Mouse (Mus musculus) forebrain, embryonic 12.5 days (tissue): Measurements from ENCODE around the gene Nle1. TPM values are rescaled to one million over a fixed set of nuclear protein-coding genes. Genes with fewer than 3 reads are reported as not detected.

Experiments
- ATAC-seq: fragments of 200-750 bp; cut with Nextera tagmentation; 2 replicates; pipeline ENCODE4 v1.8.0; 2017; ENCODE audit warnings: moderate TSS enrichment; ENCODE audit not compliant: low FRiP score
- H3K27ac ChIP-seq: fragments of 300-500 bp; sonication (generic); 2 replicates; pipeline ENCODE4 v1.5.1; 2016; ENCODE audit warnings: mild to moderate bottlenecking
- H3K27me3 ChIP-seq: fragments of 300-500 bp; sonication (generic); 2 replicates; pipeline ENCODE4 v1.6.1; 2016; ENCODE audit warnings: mild to moderate bottlenecking
- H3K36me3 ChIP-seq: fragments of 300-500 bp; sonication (generic); replicated peaks from 2 replicates; pipeline ENCODE4 v1.6.1; 2016; ENCODE audit warnings: mild to moderate bottlenecking
- H3K4me1 ChIP-seq: fragments of 300-500 bp; sonication (generic); 2 replicates; pipeline ENCODE4 v1.6.1; 2016
- H3K4me2 ChIP-seq: fragments of 300-500 bp; sonication (generic); 2 replicates; pipeline ENCODE4 v1.6.1; 2016; ENCODE audit warnings: mild to moderate bottlenecking, moderate library complexity
- H3K4me3 ChIP-seq: fragments of 300-500 bp; sonication (generic); replicated peaks from 2 replicates; pipeline ENCODE4 v1.5.1; 2016; ENCODE audit warnings: mild to moderate bottlenecking
- H3K9ac ChIP-seq: fragments of 300-500 bp; sonication (generic); 2 replicates; pipeline ENCODE4 v1.6.1; 2016; ENCODE audit warnings: mild to moderate bottlenecking
- H3K9me3 ChIP-seq: fragments of 300-500 bp; sonication (generic); 2 replicates; pipeline ENCODE4 v1.6.1; 2016
- WGBS: fragments of 180-500 bp; shearing (Covaris S2); methylation state at CpG from one replicate; pipeline ENCODE4 v1.1.7; 2016; 5-methylcytosine and 5-hydroxymethylcytosine counted together
- polyA plus RNA-seq: library from polyadenylated mRNA; unstranded; fragments of >200 nt; fragmentation: Nextera tagmentation; extraction: Ambion mirVana; gene quantifications from 2 replicates; pipeline ENCODE4 v1.2.1, GENCODE M21; 2016

Gene Nle1
- polyA plus RNA-seq, 1 experiment from 2014 or later: 32.3 TPM

DNA sequence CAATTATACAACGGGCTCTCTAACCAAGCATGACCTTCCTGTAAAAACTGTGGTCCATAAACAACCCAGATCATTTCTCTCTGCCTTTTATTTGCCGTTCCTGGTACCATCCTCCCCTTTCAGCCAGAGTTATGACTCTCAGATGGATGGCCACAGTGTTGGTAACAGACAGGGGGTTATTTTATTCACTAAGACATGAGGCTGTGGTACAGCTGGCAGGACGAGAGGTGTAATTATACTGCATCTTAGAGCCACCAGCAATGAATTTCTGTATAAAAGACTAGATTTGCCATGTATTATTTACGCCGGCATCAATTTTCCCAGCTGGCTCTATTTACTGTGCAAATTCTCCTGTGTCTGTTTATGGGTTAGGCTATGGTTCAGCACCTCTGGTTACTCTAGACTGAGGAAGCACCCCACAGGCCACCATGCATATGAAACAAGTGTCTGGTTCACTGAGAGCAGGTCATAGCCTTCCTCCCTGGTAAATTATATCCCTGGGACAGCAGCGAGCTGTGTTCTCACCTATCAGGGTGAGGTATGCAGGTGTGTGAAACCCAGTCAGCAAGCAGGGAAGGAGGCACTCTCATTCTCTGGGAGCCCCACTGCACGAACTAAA, 30.4 kb downstream of the Nle1 start:
- Histone ChIP-seq H3K9me3 (no peaks in the 10 kb centered on the region), H3K36me3 (peaks cover 17% of the 10 kb centered on the region), H3K4me3 (no peak overlapping the region), H3K4me1 (no peaks in the 10 kb centered on the region), H3K27me3 (no peaks in the 10 kb centered on the region), H3K4me2 (no peak overlapping the region), H3K9ac (no peak overlapping the region), H3K27ac (no peak overlapping the region)
- ATAC-seq: no peak
- 85% methylated on average over 7 of the region's 7 CpGs for WGBS

DNA sequence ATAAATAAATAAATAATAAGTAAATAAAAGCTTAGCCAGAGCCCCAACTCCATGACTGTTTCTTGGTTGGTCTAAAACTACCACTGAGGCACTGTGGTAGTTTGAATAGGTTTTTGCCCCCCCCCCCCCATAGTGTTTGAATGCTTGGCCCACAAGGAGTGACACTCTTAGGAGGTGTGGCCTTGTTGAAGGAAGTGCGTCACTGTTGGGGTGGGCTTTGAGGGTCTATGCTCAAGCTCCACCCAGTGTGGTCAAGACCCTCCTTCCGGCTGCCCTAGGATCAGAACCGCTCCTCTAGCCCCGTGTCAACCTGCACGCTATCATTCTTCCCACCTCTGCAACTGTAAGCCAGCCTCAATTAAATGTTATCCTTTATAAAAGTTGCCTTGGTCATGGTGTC, 32.6 kb downstream of the Nle1 start:
- Histone ChIP-seq H3K4me2 (no peak overlapping the region), H3K9ac (no peak overlapping the region), H3K27me3 (no peaks in the 10 kb centered on the region), H3K9me3 (no peaks in the 10 kb centered on the region), H3K4me1 (peaks cover 3% of the 10 kb centered on the region; the same call in 1 of the 2 replicates), H3K4me3 (no peak overlapping the region), H3K36me3 (peaks cover 10% of the 10 kb centered on the region; the same call in 1 of the 2 replicates), H3K27ac (no peak overlapping the region)
- WGBS: 95% methylated on average over 5 of the region's 5 CpGs
- no peak for ATAC-seq

DNA sequence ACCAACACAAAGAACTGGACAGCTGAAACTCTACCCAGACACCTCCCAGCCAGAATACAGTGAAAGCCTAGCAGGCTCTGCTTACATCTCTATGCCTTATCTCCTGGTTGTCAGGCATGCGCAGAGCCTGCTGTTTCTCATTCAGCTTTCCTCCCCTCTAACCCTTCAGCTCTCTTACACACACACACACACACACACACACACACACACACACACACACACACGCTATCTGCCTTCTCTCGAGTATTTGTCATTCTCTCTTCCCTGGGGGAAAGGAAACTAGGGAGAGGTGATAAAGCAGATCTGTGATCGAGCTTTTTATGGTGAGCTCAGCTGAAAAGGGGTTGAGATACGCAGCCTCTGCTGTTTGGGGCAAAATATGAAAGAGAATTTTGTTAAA, 33.3 kb downstream of the Nle1 start:
- peaks cover 6% of the 10 kb centered on the region; the same call in 1 of the 2 replicates for H3K4me1 ChIP-seq
- H3K36me3 ChIP-seq: peaks cover 8% of the 10 kb centered on the region; the same call in 1 of the 2 replicates
- H3K9me3 ChIP-seq: no peaks in the 10 kb centered on the region
- 88% methylated on average over 5 of the region's 5 CpGs for WGBS
- H3K9ac ChIP-seq: no peak overlapping the region
- no peaks in the 10 kb centered on the region for H3K27me3 ChIP-seq
- H3K27ac ChIP-seq: no peak overlapping the region
- H3K4me3 ChIP-seq: no peak overlapping the region
- no peak overlapping the region for H3K4me2 ChIP-seq
- no peak for ATAC-seq

- ATAC-seq: peak; percentile 95
- under 1% methylated on average over 36 of the region's 43 CpGs for WGBS
- H3K4me3 ChIP-seq: peak within 1 kb of the TSS; percentile 87
- 0 out of 2 replicates have a peak within 1 kb of the TSS, but pooled peaks have one; percentile 46 for H3K27ac ChIP-seq
- H3K36me3 ChIP-seq: no peaks in the 10 kb centered on the region
- peak within 1 kb of the TSS; percentile 80 for H3K4me2 ChIP-seq
- H3K4me1 ChIP-seq: peaks cover 13% of the 10 kb centered on the region; the same call in 1 of the 2 replicates
- H3K9me3 ChIP-seq: no peaks in the 10 kb centered on the region
- peak within 1 kb of the TSS; percentile 80 for H3K9ac ChIP-seq
- H3K27me3 ChIP-seq: no peaks in the 10 kb centered on the region
Observed at GRCm38 (mm10) chr11:82871031-82871446, 37.2 kb downstream of the Nle1 start, which contains the start of gene Rffl. TSS of gene Rffl (minus strand) at chr11:82871210.

DNA sequence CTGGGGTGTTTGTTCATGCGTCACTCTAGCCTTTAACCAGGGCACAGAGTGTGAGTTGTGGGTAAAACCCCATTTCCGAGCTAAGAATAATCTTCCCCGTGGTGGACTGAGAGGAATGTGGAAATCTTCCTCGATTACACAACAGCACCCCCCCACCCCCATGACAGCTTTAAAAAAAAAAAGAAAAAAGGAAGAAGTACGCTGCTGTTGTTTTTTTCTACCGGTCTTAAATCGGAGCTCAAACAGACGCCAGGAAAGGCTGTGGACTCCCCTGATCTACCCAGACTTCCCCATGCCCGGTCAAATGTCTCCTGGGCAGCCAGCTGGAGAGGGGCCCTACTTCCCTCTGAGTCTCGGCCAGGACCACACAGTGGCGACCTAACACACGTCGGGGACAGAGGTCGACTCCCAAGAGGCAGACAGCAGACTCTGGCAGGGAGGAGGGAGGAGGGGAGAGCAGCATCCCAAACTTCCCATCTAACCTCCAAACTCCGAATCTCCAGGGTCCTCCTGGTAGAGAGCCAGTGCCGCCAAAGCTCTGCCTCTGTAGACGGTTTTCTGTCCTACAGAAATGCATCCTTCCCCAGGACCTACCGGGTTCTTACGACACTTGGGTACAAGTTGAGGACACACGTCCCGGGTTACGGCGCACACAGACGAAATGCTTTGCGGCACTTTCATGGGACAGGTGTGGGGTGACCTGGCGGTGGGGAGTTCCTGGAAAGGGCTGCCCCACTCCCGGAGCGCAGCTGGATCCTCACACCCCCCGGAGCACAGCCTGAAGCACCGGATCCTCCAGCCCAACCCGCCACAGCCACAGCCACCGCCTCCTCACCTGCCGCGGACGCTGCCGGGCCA, 37.8 kb downstream of the Nle1 start:
- Histone ChIP-seq H3K4me2 (peak overlapping the region; percentile 80), H3K27ac (0 out of 2 replicates have a peak overlapping the region, but pooled peaks have one; percentile 46), H3K27me3 (no peaks in the 10 kb centered on the region), H3K9me3 (no peaks in the 10 kb centered on the region), H3K36me3 (no peaks in the 10 kb centered on the region), H3K4me1 (peaks cover 13% of the 10 kb centered on the region; the same call in 1 of the 2 replicates), H3K9ac (peak overlapping the region; percentile 80), H3K4me3 (peak overlapping the region; percentile 87)
- peak; percentile 30; the same call in 1 of the 2 replicates for ATAC-seq
- 6% methylated on average over 35 of the region's 36 CpGs for WGBS

GRCm38 (mm10) chr11:82869506-82870172, 38.6 kb downstream of the Nle1 start:
- ATAC-seq: no peak
- H3K9ac ChIP-seq: no peak overlapping the region

DNA sequence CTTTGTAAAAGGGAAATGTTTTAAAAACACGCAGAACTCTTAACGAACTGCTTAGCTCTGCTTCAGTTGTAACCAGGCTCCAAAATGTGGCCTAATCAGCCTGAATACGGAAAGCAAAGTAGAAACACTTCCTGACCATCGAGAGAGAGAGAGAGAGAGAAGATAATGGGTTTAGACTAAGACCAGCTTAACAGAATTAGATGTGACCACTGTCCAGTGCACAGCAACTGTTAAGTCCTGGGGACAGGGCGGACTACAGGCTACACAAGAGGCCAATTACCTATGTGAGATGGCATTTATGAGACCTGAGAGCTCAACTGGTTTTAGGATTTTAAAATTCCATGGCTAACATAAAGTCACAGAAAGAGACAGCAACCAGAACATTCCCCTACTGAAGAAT, 40.3 kb downstream of the Nle1 start:
- no peak overlapping the region for H3K4me3 ChIP-seq
- H3K4me1 ChIP-seq: peaks cover 23% of the 10 kb centered on the region
- no peaks in the 10 kb centered on the region for H3K36me3 ChIP-seq
- H3K4me2 ChIP-seq: no peak overlapping the region
- no peaks in the 10 kb centered on the region for H3K27me3 ChIP-seq
- H3K9me3 ChIP-seq: no peaks in the 10 kb centered on the region
- no peak for ATAC-seq
- no peak overlapping the region for H3K27ac ChIP-seq
- H3K9ac ChIP-seq: no peak overlapping the region
- 62% methylated on average over 5 of the region's 5 CpGs for WGBS

More at GRCm38 (mm10) chr11:82869506-82870172, 38.6 kb downstream of the Nle1 start:
- H3K9me3 ChIP-seq: no peaks in the 10 kb centered on the region
- H3K4me3 ChIP-seq: peak overlapping the region; percentile 87
- H3K27ac ChIP-seq: no peak overlapping the region
- 80% methylated on average over 9 of the region's 9 CpGs for WGBS
- H3K27me3 ChIP-seq: no peaks in the 10 kb centered on the region
- H3K4me2 ChIP-seq: peak overlapping the region; percentile 80
- H3K4me1 ChIP-seq: peaks cover 13% of the 10 kb centered on the region; the same call in 1 of the 2 replicates
- H3K36me3 ChIP-seq: no peaks in the 10 kb centered on the region

DNA sequence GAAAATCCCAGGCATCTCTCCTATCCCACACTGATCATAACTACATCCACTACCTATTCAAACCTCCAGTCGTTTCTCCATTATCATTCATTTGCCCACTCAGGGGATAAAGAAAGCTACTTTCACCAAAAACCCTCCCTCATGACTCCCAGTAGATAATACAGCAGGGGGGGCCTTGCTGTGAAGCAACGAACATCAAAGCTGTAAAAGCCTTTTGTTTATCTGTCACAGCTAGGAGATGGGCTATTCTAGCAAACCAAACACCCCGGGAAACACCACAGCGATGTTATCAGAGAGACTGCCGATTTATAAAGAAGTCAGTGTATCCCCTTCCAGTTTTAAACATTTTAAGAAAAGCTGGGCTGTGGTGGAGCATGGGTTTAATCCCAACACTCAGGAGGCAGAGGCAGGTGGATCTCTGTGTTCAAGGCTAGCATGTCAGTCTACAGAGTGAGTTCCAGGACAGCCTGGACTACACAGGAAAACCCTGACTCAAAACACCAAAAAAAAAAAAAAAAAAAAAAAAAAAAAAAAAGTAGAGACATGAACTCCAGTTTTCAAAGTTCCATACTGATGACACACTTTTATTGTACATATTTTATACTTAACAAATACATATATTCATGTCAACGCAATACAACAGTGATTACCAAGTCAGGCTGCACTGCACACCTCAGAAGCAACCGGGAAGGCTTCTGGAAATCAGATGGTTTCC, 41.2 kb downstream of the Nle1 start:
- H3K9ac ChIP-seq: no peak overlapping the region
- no peaks in the 10 kb centered on the region for H3K36me3 ChIP-seq
- H3K4me2 ChIP-seq: no peak overlapping the region
- peaks cover 33% of the 10 kb centered on the region for H3K4me1 ChIP-seq
- no peak overlapping the region for H3K4me3 ChIP-seq
- H3K27ac ChIP-seq: 0 out of 2 replicates have a peak overlapping the region, but pooled peaks have one; percentile 2
- no peaks in the 10 kb centered on the region for H3K27me3 ChIP-seq
- WGBS: 28% methylated on average over 7 of the region's 7 CpGs
- ATAC-seq: no peak
- H3K9me3 ChIP-seq: no peaks in the 10 kb centered on the region

- peaks cover 40% of the 10 kb centered on the region for H3K4me1 ChIP-seq
- no peak overlapping the region for H3K4me2 ChIP-seq
- H3K4me3 ChIP-seq: no peak overlapping the region
- 90% methylated on average over 10 of the region's 10 CpGs for WGBS
- no peaks in the 10 kb centered on the region for H3K9me3 ChIP-seq
- no peak overlapping the region for H3K27ac ChIP-seq
- H3K27me3 ChIP-seq: no peaks in the 10 kb centered on the region
- ATAC-seq: no peak
- no peak overlapping the region for H3K9ac ChIP-seq
- no peaks in the 10 kb centered on the region for H3K36me3 ChIP-seq
Observed at GRCm38 (mm10) chr11:82865957-82866356, 42.3 kb downstream of the Nle1 start.

GRCm38 (mm10) chr11:82863488-82863931, 44.7 kb downstream of the Nle1 start:
- no peaks in the 10 kb centered on the region for H3K27me3 ChIP-seq
- peak overlapping the region; percentile 71 for H3K27ac ChIP-seq
- peak; percentile 83; the same call in 1 of the 2 replicates for ATAC-seq
- H3K4me3 ChIP-seq: no peak overlapping the region
- WGBS: 12% methylated on average over 4 of the region's 4 CpGs
- H3K36me3 ChIP-seq: no peaks in the 10 kb centered on the region
- H3K4me1 ChIP-seq: peaks cover 34% of the 10 kb centered on the region
- H3K9ac ChIP-seq: no peak overlapping the region
- H3K9me3 ChIP-seq: no peaks in the 10 kb centered on the region
- no peak overlapping the region for H3K4me2 ChIP-seq

- Histone ChIP-seq H3K36me3 (no peaks in the 10 kb centered on the region), H3K9ac (no peak overlapping the region), H3K27ac (peak overlapping the region; percentile 76), H3K4me2 (0 out of 2 replicates have a peak overlapping the region, but pooled peaks have one; percentile 6), H3K9me3 (no peaks in the 10 kb centered on the region), H3K27me3 (no peaks in the 10 kb centered on the region), H3K4me1 (peaks cover 34% of the 10 kb centered on the region), H3K4me3 (no peak overlapping the region)
- ATAC-seq: peak; percentile 36; the same call in 1 of the 2 replicates
- 16% methylated on average over 2 of the region's 2 CpGs for WGBS
Observed at GRCm38 (mm10) chr11:82863059-82863458, 45.2 kb downstream of the Nle1 start.
